Mouse (Mus musculus) MEL (cell line): ENCODE data around the gene Tmem199. TPM values are rescaled to one million over a fixed set of nuclear protein-coding genes. Genes with fewer than 3 reads are reported as not detected.

Experiments
- DNase-seq: peaks from one replicate; pipeline ENCODE4 v3.0.0; 2011; ENCODE audit warnings: low read depth, low spot score
- H3K27ac ChIP-seq: 2 replicates; pipeline ENCODE4 v1.5.1; 2012; ENCODE audit warnings: low read depth, mild to moderate bottlenecking, control low read depth, low read length, moderate library complexity; ENCODE audit not compliant: control insufficient read depth
- H3K27me3 ChIP-seq, 2 experiments: fragments of 150-350 bp in 1 of 2; sonication (generic) in 1 of 2; 2 replicates each; pipeline ENCODE4 v1.6.1; 2012; ENCODE audit warnings: low read length in 2 of 2, mild to moderate bottlenecking in 2 of 2, improper control_type of control experiment in 1 of 2, moderate library complexity in 1 of 2; ENCODE audit not compliant: insufficient read depth in 2 of 2, control insufficient read depth in 1 of 2
- H3K36me3 ChIP-seq, 2 experiments: 2 replicates each; pipeline ENCODE4 v1.6.1; 2012 to 2014; ENCODE audit warnings: low read length in 2 of 2, improper control_type of control experiment in 1 of 2, inconsistent platforms in 1 of 2, mild to moderate bottlenecking in 1 of 2; ENCODE audit not compliant: insufficient read depth in 2 of 2, control insufficient read depth in 1 of 2
- H3K4me1 ChIP-seq, 2 experiments: fragments of 150-350 bp in 1 of 2; sonication (generic) in 1 of 2; 2 replicates each; pipeline ENCODE4 v1.6.1; 2012; ENCODE audit warnings: low read length in 2 of 2, improper control_type of control experiment in 1 of 2, mild to moderate bottlenecking in 1 of 2; ENCODE audit not compliant: insufficient read depth in 2 of 2, control insufficient read depth in 1 of 2
- H3K4me3 ChIP-seq, 2 experiments: fragments of 150-350 bp in 1 of 2; sonication (generic) in 1 of 2; 2 replicates each; pipeline ENCODE4 v1.5.1; 2012; ENCODE audit warnings: low read depth in 2 of 2, low read length in 2 of 2, mild to moderate bottlenecking in 2 of 2, moderate library complexity in 2 of 2, control low read depth in 1 of 2, improper control_type of control experiment in 1 of 2; ENCODE audit not compliant: control insufficient read depth in 1 of 2, insufficient read depth in 1 of 2
- H3K79me2 ChIP-seq: 2 replicates; pipeline ENCODE4 v1.6.1; 2012; ENCODE audit warnings: mild to moderate bottlenecking, low read length, moderate library complexity; ENCODE audit not compliant: control insufficient read depth, poor library complexity, insufficient read depth
- H3K9ac ChIP-seq: 2 replicates; pipeline ENCODE4 v1.6.1; 2012; ENCODE audit warnings: low read depth, mild to moderate bottlenecking, control low read depth, low read length, moderate library complexity; ENCODE audit not compliant: control insufficient read depth, poor library complexity, severe bottlenecking
- H3K9me3 ChIP-seq: fragments of 150-350 bp; sonication (generic); replicated peaks from 2 replicates; pipeline ENCODE4 v1.6.1; 2012; ENCODE audit warnings: mild to moderate bottlenecking, low read length, improper control_type of control experiment, moderate library complexity; ENCODE audit not compliant: insufficient read depth
- CHD2 ChIP-seq: IDR thresholded peaks from 2 replicates; pipeline ENCODE4 v1.6.1; 2011; ENCODE audit warnings: low read length, improper control_type of control experiment
- CTCF ChIP-seq, 3 experiments: IDR thresholded peaks in 2 of 3; conservative IDR thresholded peaks in 1 of 3; 2 replicates each; pipeline ENCODE4 v1.5.1; 2011 to 2012; ENCODE audit warnings: low read length in 3 of 3, low read depth in 2 of 3, mild to moderate bottlenecking in 2 of 3, improper control_type of control experiment in 1 of 3, inconsistent platforms in 1 of 3, mixed read lengths in 1 of 3, moderate library complexity in 1 of 3; ENCODE audit not compliant: control insufficient read depth in 1 of 3, insufficient read depth in 1 of 3, poor library complexity in 1 of 3, severe bottlenecking in 1 of 3
- ELF1 ChIP-seq: IDR thresholded peaks from 2 replicates; pipeline ENCODE4 v1.6.1; 2014; ENCODE audit warnings: low read depth, mild to moderate bottlenecking, inconsistent platforms, low read length, improper control_type of control experiment, moderate library complexity
- ETS1 ChIP-seq: IDR thresholded peaks from 2 replicates; pipeline ENCODE4 v1.6.1; 2012; ENCODE audit warnings: low read depth, mild to moderate bottlenecking, inconsistent platforms, low read length, improper control_type of control experiment, moderate library complexity
- GATA1 ChIP-seq: IDR thresholded peaks from 2 replicates; pipeline ENCODE4 v1.6.1; 2011; ENCODE audit warnings: low read depth, low read length, improper control_type of control experiment
- MAFK ChIP-seq: IDR thresholded peaks from 2 replicates; pipeline ENCODE4 v1.6.1; 2011; ENCODE audit warnings: low read depth, mild to moderate bottlenecking, low read length, improper control_type of control experiment, borderline replicate concordance
- MYB ChIP-seq: IDR thresholded peaks from 2 replicates; pipeline ENCODE4 v1.6.1; 2011; ENCODE audit warnings: mild to moderate bottlenecking, low read depth, low read length, improper control_type of control experiment
- NELFE ChIP-seq: IDR thresholded peaks from 2 replicates; pipeline ENCODE4 v1.6.1; 2011; ENCODE audit warnings: low read depth, low read length, improper control_type of control experiment
- RCOR1 ChIP-seq: IDR thresholded peaks from 2 replicates; pipeline ENCODE4 v1.6.1; 2012; ENCODE audit warnings: low read depth, mild to moderate bottlenecking, inconsistent platforms, low read length, improper control_type of control experiment
- SIN3A ChIP-seq: IDR thresholded peaks from 2 replicates; pipeline ENCODE4 v1.6.1; 2012; ENCODE audit warnings: low read length, improper control_type of control experiment, inconsistent platforms
- TAL1 ChIP-seq: IDR thresholded peaks from 2 replicates; pipeline ENCODE4 v1.6.1; 2012; ENCODE audit warnings: mild to moderate bottlenecking, inconsistent platforms, low read length, moderate library complexity, mixed read lengths
- UBTF ChIP-seq: IDR thresholded peaks from 2 replicates; pipeline ENCODE4 v1.6.1; 2012; ENCODE audit warnings: low read depth, mild to moderate bottlenecking, inconsistent platforms, low read length, improper control_type of control experiment, moderate library complexity, borderline replicate concordance; ENCODE audit not compliant: insufficient read depth
- polyA plus RNA-seq, 2 experiments: library from polyadenylated mRNA; stranded (reverse) in 1 of 2; unstranded in 1 of 2; fragments of >175 nt in 1 of 2; fragments of >200 nt in 1 of 2; gene quantifications; 2 replicates each; pipeline versions ENCODE4 v1.2.1 to v1.2.4; 2012; ENCODE audit warnings: low replicate concordance in 2 of 2, low read depth in 1 of 2; ENCODE audit not compliant: insufficient read length in 2 of 2, insufficient read depth in 1 of 2, missing spikeins in 1 of 2
- total RNA-seq: library from RNA; depleted of rRNA; stranded (reverse); fragments of 300-350 nt; gene quantifications from 2 replicates; pipeline ENCODE4 v1.2.3, GENCODE M21; 2012

The Tmem199 gene
- total and polyA plus RNA-seq, 3 experiments = 36.5 to 57.1 TPM; not detected in 1

- no peak within 1 kb of the TSS for H3K4me3 ChIP-seq
- H3K36me3 ChIP-seq = peaks cover 7 to 14% of the 10 kb centered on the region in 2 experiments; a peak in 3 of 4 replicates
- H3K4me1 ChIP-seq = peaks cover 0 to 20% of the 10 kb centered on the region in 2 experiments; a peak in 3 of 4 replicates
- no peaks in the 10 kb centered on the region for H3K9me3 ChIP-seq
- H3K27me3 ChIP-seq = no peaks in the 10 kb centered on the region; a peak in 1 of 4 replicates
- no peak within 1 kb of the TSS for H3K27ac ChIP-seq
- no peak within 1 kb of the TSS for H3K9ac ChIP-seq
- TF ChIP-seq RCOR1 (peak; percentile 79), CHD2 (no peak)
- no peaks in the 10 kb centered on the region for H3K79me2 ChIP-seq
- peak; percentile 82 for DNase-seq
Measured at GRCm38 (mm10) chr11:78502909-78503650, 8.9 kb downstream of the Tmem199 start, which contains the start of gene Sebox. Gene Sebox, plus strand, starts transcription at chr11:78503447.

DNA sequence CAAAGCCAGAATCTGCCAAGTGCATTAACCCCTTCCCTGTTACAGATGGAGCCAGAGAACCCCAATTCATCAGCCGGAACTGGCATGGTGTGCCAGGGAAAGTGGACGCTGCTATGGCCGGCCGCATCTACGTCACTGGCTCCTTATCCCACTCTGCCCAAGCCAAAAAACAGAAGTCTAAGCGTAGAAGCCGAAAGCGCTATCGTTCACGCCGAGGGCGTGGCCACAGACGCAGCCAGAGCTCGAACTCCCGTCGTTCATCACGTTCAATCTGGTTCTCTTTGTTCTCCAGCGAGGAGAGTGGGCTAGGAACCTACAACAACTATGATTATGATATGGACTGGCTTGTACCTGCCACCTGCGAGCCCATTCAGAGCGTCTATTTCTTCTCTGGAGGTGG is 10.4 kb downstream of the Tmem199 start:
- TF ChIP-seq CTCF (IDR thresholded peaks at IDR 0.05 in 2 of 3, conservative IDR thresholded peaks at IDR 0.05 in 1 of 3; ENCODE audit: control insufficient read depth in 1 of 3, insufficient read depth in 1 of 3, low read depth in 2 of 3, low read length in 3 of 3, poor library complexity in 1 of 3, severe bottlenecking in 1 of 3) = no peak
- no peak for TF ChIP-seq ELF1
- no peak for TF ChIP-seq RCOR1
- peak; percentile 2; the same call in 1 of the 2 replicates for TF ChIP-seq GATA1
- TF ChIP-seq SIN3A = no peak
- no peak for TF ChIP-seq NELFE
- TF ChIP-seq UBTF = no peak
- no peak for TF ChIP-seq MAFK
- no peak for TF ChIP-seq ETS1
- Histone ChIP-seq H3K36me3 (peaks cover 3 to 7% of the 10 kb centered on the region in 2 experiments; a peak in 3 of 4 replicates), H3K9me3 (no peaks in the 10 kb centered on the region), H3K27ac (no peak overlapping the region), H3K79me2 (no peaks in the 10 kb centered on the region), H3K27me3 (no peaks in the 10 kb centered on the region; a peak in 1 of 4 replicates), H3K4me3 (no peak overlapping the region), H3K9ac (no peak overlapping the region), H3K4me1 (peaks cover 0 to 26% of the 10 kb centered on the region in 2 experiments; a peak in 3 of 4 replicates)
- DNase-seq = peak; percentile 84

- Histone ChIP-seq H3K9me3 (no peaks in the 10 kb centered on the region), H3K36me3 (peaks cover 0 to 7% of the 10 kb centered on the region in 2 experiments; a peak in 1 of 4 replicates), H3K4me3 (no peak overlapping the region), H3K27me3 (no peaks in the 10 kb centered on the region; a peak in 1 of 4 replicates)
- TF ChIP-seq TAL1 (no peak), MYB (no peak)
- TF ChIP-seq, all 39 proteins: peak for 0
- no peak overlapping the region for H3K9ac ChIP-seq
- no peaks in the 10 kb centered on the region for H3K79me2 ChIP-seq
- no peak overlapping the region for H3K27ac ChIP-seq
- DNase-seq = no peak
- H3K4me1 ChIP-seq = peaks cover 0 to 26% of the 10 kb centered on the region in 2 experiments; a peak in 3 of 4 replicates
Measured at GRCm38 (mm10) chr11:78500623-78501202, 11.3 kb downstream of the Tmem199 start.
